Mouse (Mus musculus) cerebellum, adult 2 months (tissue): ENCODE results near the gene Gstm3. TPM values are rescaled to one million over a fixed set of nuclear protein-coding genes. Genes with fewer than 3 reads are reported as not detected.
A peak's percentile ranks its signal among the peaks of the same experiment; 100 is the strongest.
"Not testable (repeated sequence)": the region's sequence is repeated elsewhere in the genome, so short reads cannot be mapped to it uniquely, and the experiment has no call there.

Experiments
- DNase-seq, 2 experiments: peaks; one replicate each; pipeline ENCODE4 v3.0.0; 2021
- H3K27ac ChIP-seq: fragments of 200-500 bp; 2 replicates; pipeline ENCODE4 v1.5.1; 2012; ENCODE audit warnings: low read length, control low read depth, inconsistent platforms; ENCODE audit not compliant: insufficient read depth
- H3K27me3 ChIP-seq: fragments of 200-500 bp; 2 replicates; pipeline ENCODE4 v1.6.1; 2012; ENCODE audit warnings: inconsistent platforms, mild to moderate bottlenecking, low read length, moderate library complexity; ENCODE audit not compliant: control insufficient read depth, insufficient read depth
- H3K4me1 ChIP-seq: fragments of 200-500 bp; 2 replicates; pipeline ENCODE4 v1.6.1; 2011; ENCODE audit warnings: low read length; ENCODE audit not compliant: control insufficient read depth, insufficient read depth
- H3K4me3 ChIP-seq: fragments of 200-500 bp; replicated peaks from 2 replicates; pipeline ENCODE3; 2011; ENCODE audit warnings: mild to moderate bottlenecking, low read depth, low read length, control low read depth; ENCODE audit not compliant: insufficient read depth
- CTCF ChIP-seq: fragments of 200-500 bp; IDR thresholded peaks from 2 replicates; pipeline ENCODE4 v1.5.1; 2011; ENCODE audit warnings: low read depth, mild to moderate bottlenecking, control low read depth, low read length, moderate library complexity, borderline replicate concordance; ENCODE audit not compliant: insufficient read depth
- POLR2A ChIP-seq: fragments of 200-500 bp; IDR thresholded peaks from 2 replicates; pipeline ENCODE4 v1.6.1; 2011; ENCODE audit warnings: low read length, control low read depth, borderline replicate concordance; ENCODE audit not compliant: insufficient read depth
- WGBS: fragments of 180-500 bp; shearing (Covaris S2); methylation state at CpG from one replicate; pipeline ENCODE4 v1.1.7; 2018; 5-methylcytosine and 5-hydroxymethylcytosine counted together
- polyA plus RNA-seq: library from polyadenylated mRNA; depleted of rRNA; stranded (reverse); fragments of >200 nt; gene quantifications from 2 replicates; pipeline ENCODE4 v1.2.3, GENCODE M21; 2012

Gstm3 gene
- polyA plus RNA-seq, 1 experiment, result not detected

DNA sequence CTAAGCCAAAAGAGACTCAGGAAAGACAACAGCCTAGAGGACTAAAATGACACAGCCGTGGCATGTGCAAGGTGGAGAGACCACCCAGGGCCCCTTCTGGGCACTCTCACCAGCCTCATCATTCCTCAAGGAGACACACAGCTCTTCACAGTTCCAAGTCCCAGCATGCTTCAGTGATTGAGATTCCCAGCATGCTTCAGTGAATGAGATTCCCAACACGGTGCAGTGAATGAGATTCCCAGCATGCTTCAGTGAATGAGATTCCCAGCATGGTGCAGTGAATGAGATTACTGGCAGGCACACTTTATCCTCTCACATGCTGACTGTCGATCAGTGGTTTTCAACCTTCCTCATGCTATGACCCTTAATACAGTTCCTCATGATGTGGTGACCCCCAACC, 42.5 kb upstream of the Gstm3 start:
- Histone ChIP-seq H3K27me3 (no peaks in the 10 kb centered on the region), H3K4me1 (no peaks in the 10 kb centered on the region), H3K4me3 (no peak overlapping the region), H3K27ac (no peak overlapping the region)
- TF ChIP-seq POLR2A, result no peak
- DNase-seq, result peak in 1 of 2 experiments; percentile 13
- 5% methylated on average over 3 of the region's 3 CpGs for WGBS

DNA sequence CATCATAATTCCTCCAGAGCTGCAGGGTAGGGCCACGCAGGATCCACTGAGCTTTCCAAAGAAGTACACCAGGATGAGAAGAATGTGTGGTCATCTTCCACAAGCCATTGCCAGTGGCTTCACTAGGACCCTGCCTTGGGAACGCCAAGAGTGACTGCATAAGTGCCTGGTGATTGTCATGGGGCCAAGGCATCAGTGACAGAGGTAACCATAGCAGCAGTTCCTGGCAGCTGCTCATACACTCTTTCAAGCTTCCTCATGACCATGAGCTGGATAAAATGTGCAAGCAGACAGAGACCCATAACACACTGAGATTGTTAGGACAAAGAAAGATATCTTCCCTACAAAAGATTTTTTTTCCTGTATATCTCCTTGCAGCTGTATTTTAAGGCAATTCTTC, 41.2 kb upstream of the Gstm3 start:
- Histone ChIP-seq H3K27ac (no peak overlapping the region), H3K4me3 (no peak overlapping the region), H3K27me3 (no peaks in the 10 kb centered on the region), H3K4me1 (no peaks in the 10 kb centered on the region)
- TF ChIP-seq POLR2A (no peak), CTCF (no peak)
- WGBS, result 32% methylated on average over 2 of the region's 2 CpGs
- DNase-seq, result peak in 1 of 2 experiments; percentile 12

- WGBS, result 62% methylated on average over 8 of the region's 8 CpGs
- H3K4me3 ChIP-seq, result no peak overlapping the region
- H3K27ac ChIP-seq, result no peak overlapping the region
- H3K27me3 ChIP-seq, result no peaks in the 10 kb centered on the region
- DNase-seq, result no peak
- H3K4me1 ChIP-seq, result no peaks in the 10 kb centered on the region
- no peak for TF ChIP-seq POLR2A
- TF ChIP-seq CTCF, result no peak
These were observed 32.9 kb upstream of the Gstm3 start for GRCm38 (mm10) chr3:108002021-108002420.

DNA sequence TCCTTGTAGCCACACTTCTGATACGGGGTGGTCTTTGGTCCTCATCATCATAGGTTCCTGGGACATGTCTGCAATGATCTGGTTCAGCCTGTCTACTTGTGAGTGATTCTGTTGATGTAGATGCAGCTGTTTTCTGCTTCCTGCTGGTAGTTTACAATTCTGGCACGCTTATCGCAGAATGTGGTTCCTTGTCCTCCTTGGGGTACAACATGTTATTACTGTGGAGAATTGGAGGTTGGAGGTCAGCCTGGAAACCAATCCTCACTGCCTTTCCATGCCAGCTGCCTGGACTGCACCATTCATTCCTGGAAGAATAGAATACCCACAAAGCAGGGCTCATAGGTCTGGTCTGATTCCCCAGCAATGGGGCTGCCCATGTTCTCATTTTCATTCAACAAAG, 30.4 kb upstream of the Gstm3 start:
- TF ChIP-seq CTCF (no peak), POLR2A (no peak)
- Histone ChIP-seq H3K4me3 (no peak overlapping the region), H3K27ac (no peak overlapping the region), H3K4me1 (no peaks in the 10 kb centered on the region), H3K27me3 (no peaks in the 10 kb centered on the region)
- 71% methylated on average over 3 of the region's 3 CpGs for WGBS
- no peak for DNase-seq

DNA sequence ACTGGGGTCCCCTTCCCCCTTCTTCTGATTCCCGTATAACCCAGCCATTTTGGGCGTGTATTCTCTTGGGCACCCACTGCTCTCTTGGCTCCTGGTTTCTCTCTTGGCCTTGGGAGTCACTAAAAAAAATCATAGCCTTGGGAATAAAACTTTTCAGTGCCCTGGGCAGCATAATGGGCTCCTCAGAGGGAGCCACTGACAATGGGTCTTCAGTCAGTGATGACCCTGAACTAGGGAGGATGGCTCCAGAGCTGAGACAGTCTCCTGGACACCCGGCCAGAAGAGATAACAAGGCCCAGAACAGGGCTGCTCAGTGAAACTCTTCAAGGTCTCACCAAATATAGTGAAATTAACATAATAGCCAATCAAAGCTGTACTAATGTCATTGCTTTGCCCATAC, 29.5 kb upstream of the Gstm3 start:
- Histone ChIP-seq H3K4me3 (no peak overlapping the region), H3K27me3 (no peaks in the 10 kb centered on the region), H3K27ac (no peak overlapping the region), H3K4me1 (no peaks in the 10 kb centered on the region)
- DNase-seq, result no peak
- TF ChIP-seq POLR2A, result no peak
- TF ChIP-seq CTCF, result no peak
- WGBS, result 76% methylated on average over 3 of the region's 3 CpGs

DNA sequence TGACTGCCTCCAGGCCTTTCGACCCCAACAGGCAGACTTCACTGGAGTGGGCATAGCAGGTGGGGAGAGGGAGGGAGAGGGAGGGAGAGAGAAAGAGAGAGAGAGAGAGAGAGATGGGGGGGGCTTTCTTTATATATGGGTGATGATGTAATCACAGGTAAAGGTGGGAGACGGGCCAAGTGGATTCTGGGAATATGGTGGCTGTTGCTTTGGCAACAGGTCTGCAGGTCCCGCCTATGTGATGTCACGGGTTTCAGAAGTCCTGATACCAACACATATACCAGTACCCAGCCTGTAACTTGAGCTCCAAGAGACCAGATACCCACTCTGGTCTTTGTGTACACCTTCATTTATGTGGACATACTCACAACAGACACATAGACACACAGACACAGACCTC, 27.5 kb upstream of the Gstm3 start:
- DNase-seq, result no peak
- TF ChIP-seq CTCF, result no peak
- no peak for TF ChIP-seq POLR2A
- no peaks in the 10 kb centered on the region for H3K4me1 ChIP-seq
- WGBS, result 85% methylated on average over 4 of the region's 4 CpGs
- no peaks in the 10 kb centered on the region for H3K27me3 ChIP-seq
- H3K27ac ChIP-seq, result no peak overlapping the region
- H3K4me3 ChIP-seq, result no peak overlapping the region

DNA sequence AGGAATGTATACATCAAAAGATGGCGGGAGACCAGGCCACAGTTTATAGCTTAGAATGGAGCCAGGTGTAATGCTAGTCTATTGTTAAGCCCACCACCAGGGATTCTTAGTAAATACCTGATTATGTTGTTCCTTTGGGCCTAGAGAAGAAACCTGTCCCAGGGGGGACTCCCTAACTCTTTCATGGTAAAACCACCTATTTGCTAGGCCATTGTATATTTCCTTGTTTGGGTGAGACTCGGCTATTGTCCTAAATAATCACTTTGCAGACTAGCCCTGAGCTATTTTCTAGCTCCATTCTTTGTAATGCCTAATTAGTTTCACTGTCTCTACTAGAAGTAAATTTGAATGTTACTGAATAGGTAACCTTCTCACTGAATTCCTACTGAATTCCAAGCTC, 26.9 kb upstream of the Gstm3 start:
- H3K4me3 ChIP-seq, H3K27ac ChIP-seq, DNase-seq, H3K27me3 ChIP-seq, H3K4me1 ChIP-seq: not testable (repeated sequence)
- 78% methylated on average over 2 of the region's 2 CpGs for WGBS

- H3K27ac ChIP-seq, result no peak within 1 kb of the TSS
- TF ChIP-seq CTCF (no peak), POLR2A (no peak)
- no peaks in the 10 kb centered on the region for H3K4me1 ChIP-seq
- no peak for DNase-seq
- no peaks in the 10 kb centered on the region for H3K27me3 ChIP-seq
- WGBS, result 50% methylated on average over 8 of the region's 8 CpGs
- no peak within 1 kb of the TSS for H3K4me3 ChIP-seq
These were observed 17.0 kb upstream of the Gstm3 start, which contains the start of gene Gstm2 for GRCm38 (mm10) chr3:107986041-107986562. Gene Gstm2 (minus strand): TSS chr3:107986453.

DNA sequence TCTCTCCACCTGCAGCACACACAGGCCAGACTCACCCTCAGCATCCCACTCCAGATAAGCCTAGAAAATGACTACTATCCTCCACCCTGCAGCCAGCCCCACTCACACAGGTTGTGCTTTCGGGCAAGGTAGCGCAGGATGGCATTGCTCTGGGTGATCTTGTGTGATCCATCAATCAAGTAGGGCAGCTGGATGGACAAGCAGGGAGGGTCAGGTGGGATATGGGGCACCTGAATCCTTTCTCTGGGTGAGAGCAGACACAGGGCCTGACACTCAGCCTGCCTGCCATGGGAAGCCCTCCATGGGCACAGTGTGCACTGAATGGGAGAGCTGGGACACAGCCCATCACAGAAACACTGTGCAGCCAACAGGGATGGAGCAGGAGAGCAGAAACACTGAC, 16.1 kb upstream of the Gstm3 start:
- not testable (repeated sequence) for H3K27me3 ChIP-seq, H3K4me3 ChIP-seq, DNase-seq, H3K4me1 ChIP-seq, H3K27ac ChIP-seq
- 97% methylated on average over 2 of the region's 2 CpGs for WGBS
